Mouse (Mus musculus) right cerebral cortex, postnatal 4 days (tissue): Measurements from ENCODE around the gene M6pr.

ENCODE experiments used
- DNase-seq: peaks from one replicate; pipeline ENCODE4 v3.0.0-alpha.2; 2022

The M6pr gene

DNA sequence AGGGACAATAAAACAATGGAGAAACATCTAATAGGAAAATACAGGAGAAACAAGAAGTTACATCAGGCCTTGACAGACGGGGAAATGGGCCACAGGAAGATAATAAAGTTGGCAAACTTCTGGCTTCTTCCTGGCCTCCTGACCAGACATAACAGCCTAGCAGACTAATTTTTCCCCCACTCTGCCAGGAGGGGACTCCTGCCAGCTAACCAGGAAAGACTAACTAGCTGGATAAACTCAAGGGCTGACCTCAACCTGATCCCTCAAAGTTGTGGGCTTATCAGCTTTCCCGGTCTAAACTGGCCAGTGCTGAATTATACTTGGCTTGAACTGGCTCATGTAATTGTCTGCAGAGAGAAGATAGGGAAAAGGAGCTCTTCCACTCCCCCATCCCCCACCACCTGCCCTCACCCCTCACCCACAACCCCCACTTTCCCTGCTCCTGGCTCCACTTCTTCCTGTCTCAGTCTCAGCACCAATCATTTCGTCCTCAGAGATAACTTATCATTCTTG, 8.8 kb upstream of the M6pr start:
- DNase-seq: no peak

DNA sequence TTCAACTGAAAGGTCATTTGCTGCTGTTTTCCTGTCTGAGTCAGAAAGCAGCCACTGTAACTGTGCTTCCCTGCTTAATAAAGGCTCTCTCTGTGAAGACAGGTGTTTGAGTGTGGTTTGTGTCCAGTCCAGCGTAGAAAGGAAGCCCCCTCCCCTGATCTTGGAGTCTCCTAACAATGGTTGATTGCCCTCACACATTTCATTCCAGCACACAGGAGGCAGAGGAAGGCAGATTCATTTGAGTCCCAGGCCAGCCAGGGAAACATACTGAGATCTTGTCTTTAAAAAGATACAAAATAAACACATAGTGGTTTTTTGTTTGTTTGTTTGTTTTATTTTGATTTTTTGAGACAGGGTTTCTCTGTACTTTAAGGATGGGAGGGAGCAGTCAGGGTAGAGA, 6.4 kb upstream of the M6pr start:
- DNase-seq: no peak

DNA sequence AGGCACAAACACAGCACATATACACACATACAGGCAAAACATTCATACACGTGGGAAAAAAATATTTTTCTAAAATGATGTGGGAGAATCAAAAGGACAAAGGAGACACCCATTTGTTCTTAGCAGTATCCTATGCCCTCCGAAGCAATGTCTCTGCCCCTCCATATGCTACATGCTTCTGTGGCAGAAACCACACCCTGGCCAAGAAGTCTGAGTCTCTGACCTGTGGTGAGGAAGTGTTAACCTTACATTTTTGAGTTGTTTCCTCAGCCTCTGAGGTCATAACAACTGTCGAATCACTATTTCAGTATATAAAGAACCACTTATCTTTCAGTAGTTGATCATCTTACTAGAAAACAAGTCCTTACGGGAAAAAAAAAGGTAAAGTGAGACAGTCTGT, 5.9 kb upstream of the M6pr start:
- DNase-seq: no peak

DNA sequence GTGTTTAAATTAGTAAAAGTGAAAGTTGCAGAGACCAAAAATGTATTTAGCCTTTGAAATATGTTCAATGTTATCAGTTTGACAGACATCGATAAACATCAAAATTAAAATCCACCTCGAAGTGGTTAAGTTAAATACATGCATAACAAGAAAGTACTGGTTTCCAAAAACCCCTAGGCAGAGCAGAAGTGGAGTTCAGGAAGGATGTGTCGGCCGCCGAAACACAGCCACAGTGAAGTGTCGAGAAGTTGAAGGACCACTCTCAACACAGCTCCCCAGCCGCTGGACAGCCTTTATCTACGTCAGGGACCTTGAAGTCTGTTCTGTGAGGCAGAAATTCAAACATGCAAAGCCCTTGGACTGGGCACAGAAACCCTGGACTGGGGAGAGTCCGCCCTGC, 5.0 kb upstream of the M6pr start:
- no peak for DNase-seq

DNA sequence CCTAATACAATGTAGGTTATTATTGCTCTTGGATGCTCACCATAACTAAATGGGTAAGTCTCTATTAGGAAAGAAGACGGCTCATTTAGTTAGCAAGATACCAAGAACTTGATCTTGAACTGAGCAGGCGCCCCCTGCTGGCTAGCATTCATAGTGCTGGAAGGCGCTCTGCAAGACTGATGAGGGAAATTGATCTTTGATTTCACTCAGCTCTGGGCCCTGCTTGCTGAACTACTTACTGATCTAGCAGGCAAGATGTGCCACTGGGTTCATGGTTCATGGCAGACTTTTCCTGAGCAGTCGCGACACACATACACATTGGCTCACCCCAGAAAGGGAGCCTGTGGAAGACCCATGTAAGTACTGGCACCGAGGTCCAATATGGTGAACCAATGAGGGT, 4.2 kb upstream of the M6pr start:
- peak; percentile 97 for DNase-seq

DNA sequence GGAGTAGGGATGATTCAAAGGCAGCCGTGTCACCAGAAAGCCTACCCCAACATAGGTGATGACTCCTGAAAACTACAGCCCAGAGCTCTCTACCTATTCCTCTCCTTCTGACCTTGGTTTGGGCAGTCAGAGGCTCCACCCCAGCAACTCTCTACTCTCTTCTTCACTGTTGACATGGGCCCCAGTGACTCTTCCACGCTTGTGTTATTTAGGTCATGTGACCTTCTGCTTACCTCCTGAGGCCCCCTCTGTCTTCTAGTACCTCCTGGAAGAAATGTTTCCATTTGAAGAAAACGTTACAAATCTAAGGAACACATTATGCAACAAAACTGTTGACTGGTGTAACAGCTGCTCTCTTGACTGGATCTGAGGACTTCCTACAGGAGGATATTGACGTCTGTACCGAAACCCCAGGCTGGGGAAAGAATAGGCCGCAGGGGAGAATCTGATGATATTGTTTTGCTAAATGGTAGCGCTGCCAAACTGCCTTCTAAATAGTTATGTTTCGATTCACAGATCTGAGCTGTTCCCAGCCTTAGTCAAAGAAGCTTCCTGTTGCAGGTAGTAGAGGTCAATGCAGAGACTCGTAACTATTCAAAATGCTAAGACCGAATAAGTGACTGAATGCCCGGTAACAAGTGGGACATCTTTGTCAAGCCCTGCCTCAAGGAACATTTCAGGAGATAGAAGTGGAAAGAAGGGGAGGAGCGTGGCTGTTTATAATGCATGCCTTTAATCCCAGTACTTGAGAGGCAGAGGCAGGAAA, 3.5 kb upstream of the M6pr start:
- DNase-seq: no peak

DNA sequence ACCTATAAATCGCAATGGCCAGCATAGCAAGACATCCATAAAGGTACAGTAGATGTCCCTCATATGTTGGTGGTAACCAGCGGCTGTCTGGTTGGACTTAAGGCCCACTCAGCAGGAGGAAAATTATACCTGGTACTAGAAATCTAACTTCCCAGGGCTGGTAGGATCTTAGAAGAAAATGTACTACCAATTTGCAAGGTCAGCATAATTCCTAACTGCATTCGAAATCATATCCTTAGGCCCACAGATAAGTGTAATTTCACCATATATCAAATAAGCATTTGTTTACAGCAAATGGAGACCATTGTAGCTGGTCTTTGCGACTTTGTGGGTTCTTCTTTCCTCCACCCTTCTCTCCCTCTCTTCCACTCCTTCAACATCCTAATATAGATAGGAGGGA, 1.8 kb upstream of the M6pr start:
- no peak for DNase-seq

DNA sequence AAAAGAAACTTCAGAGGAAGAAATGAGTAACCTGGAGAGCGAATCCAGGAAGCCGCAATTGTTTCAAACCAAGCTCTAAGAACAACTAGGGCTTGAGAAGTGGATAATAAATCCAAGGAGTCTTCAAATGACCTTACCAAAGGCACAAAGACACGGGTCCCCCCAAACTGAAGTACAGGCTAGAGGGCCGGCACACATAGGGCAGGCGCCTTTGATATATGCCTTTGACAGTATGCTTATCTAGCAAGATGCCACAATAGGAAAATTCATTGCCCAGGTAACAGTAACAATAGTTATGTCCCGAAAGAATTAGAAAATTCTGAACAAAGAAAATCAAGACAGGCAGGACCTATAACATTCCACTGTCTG, 400 bp upstream of the M6pr start:
- no peak for DNase-seq

DNA sequence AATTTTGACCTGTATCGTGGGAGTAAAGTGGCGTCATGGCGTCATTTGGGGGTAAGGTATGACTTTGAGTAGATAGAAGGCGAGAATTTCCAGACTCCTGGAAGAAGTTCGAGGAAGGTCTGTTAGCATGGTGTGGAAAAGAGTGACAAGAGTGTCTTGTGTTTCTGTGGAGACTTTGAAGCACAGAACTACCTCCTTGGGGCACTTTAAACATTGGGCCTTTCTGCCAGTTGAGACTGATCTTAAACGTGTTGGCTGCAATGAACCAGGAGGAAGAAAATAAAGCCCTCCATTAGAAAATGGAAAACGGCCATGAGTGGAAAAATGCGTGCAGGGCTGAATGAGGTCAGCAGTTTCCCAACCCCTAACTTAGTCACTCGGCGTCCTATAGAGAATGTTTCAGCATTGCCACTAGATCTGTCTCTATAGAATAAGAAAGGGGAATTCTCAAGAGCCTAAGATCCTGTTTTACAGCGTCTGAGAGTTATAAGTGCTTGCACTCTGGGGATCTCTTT, 983 bp downstream of the M6pr start:
- no peak for DNase-seq

DNA sequence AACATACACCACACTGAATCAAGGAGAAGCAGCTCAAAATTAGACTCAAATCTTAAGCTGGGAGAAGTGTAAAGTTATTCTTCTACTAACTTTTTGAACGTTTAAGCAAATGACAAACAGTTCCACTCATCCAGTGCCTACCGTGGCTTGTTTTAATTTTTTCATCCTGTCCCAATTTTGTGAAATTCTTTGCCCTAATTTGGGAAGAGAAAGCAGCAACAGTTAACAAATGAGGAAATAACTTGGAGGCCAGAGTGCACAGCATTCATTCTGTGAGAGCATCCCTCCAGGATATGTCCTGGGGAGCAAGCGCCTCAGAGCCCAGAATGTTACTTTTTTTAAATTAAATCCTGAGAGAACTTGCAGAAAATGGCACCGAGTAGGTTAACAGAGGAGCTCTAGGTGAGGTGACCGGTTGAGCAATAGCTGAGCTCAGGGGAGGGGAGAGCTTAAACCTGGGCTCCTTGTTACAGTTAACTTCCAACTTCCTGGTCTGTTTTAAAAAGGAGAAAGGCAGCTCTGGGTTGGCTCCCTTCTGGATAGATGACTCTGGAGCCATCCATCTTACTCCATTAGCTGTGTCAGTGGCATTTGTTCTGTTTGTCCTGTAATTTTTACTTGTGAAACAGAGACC, 1.8 kb downstream of the M6pr start:
- DNase-seq: no peak

DNA sequence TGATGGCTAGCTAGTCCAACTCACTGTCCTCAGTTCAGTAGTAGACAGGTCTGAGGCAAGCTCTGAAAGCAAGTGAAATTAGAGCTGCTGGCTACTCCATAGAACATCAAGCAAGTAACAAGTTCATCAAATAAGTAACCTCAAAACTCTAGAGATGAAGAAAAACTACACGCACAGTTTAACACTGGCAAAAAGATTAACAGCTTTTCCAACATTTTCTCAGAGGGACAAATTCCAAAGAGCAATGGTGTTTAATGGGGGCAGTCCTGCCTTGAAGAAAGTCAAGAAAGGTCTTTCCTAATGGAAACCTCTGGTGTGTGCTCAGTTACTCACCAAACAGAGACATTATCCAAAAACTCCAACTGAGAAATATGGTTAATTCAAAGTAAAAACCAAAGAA, 10.2 kb downstream of the M6pr start:
- no peak for DNase-seq

DNA sequence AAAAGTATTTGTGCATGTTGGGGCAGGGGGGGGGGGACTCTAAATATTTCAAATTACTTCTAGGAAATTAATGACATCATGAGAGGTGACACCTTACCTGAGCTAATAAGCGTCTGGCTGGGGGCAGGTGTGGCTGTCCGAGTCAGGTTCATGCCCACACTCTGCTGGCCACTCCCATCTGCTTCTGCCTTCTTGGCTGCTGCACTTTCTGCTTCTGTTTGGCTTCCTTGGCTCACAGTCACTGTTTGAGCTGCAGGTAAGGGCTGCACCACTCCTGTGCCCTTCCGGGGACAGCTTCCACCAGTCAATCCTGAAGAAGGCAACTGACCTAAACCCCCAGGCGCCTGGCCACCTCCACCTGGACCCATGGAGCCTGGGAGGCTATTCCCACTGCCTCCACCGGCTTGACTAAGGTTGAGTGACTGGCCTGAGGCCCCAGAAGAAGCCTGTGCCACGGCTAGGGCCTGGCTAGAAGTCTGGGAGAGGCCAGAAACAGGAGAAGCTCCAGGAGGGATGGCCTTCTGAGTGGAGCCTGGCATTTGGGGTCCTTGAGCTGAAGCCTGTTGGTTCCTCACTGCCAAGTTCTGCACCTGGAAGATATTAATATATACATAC, 16.9 kb downstream of the M6pr start:
- DNase-seq: no peak

DNA sequence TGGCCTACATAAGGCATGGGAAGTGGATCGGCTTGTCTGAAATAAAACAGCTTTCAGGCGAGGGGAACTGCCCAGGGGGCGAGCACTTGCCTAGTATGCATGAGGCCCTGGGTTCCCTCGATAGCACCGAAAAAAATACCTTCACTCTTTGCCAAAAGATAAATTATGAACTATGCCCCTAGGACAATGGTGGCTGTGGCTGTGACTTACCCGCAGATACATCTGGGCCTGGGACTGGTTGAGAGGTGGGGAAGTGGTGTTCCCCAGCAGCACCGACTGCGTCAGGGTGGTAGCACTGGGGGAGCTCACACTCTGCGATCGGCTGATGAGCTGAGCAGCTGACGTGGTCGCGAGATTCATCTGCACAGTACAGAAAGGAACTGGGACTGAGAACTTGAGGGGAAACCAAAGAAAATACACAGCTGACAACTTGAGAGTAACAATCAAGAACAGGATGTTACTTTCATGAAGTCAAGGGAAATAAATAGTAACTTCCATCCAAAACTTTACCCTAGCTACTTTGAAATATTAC, 24.6 kb downstream of the M6pr start:
- no peak for DNase-seq

DNA sequence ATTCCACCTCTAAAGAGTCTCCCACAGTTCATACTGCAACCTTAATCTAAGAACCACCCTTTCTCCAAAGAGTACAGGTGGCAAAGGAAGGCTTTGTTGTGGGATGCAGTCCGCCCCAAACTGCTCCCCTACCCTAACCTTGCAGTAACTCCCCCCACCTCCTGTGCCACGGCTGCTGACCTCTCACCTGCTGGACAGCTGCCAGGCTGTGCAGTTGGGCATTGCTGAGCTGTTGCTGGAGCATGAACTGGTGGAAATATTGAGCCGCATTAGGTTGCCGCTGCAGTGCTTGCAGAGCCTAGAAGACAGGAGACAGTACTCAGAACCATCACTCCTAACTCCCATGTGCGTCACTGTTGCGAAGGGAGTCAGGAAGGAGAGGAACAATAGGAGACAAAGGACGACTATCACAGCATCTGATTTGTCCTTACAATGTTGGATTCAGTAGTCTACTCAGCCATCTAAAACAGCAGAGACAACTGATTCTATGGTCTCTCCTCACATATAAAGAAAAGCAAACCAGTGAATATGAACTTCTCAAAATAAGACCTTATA, 26.3 kb downstream of the M6pr start:
- no peak for DNase-seq

DNA sequence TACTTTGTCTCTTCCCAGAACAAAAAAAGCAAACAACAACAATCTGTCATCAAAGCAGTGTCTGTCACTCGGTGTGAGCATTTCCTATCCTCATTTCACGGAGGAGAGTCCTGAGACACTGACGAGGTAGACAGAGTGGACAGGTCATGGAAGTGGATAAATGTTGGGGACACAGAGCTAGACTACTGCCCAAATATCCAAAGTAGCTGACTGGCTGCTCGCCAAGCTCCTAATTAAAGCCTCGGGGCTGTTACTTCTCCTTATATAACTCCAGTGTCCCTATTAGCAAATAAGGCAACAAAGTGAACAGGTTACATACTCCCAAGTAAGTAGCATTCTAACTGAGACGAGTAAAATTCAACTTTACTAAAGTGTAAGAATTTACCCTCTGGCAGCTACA, 29.0 kb downstream of the M6pr start:
- DNase-seq: peak; percentile 39

DNA sequence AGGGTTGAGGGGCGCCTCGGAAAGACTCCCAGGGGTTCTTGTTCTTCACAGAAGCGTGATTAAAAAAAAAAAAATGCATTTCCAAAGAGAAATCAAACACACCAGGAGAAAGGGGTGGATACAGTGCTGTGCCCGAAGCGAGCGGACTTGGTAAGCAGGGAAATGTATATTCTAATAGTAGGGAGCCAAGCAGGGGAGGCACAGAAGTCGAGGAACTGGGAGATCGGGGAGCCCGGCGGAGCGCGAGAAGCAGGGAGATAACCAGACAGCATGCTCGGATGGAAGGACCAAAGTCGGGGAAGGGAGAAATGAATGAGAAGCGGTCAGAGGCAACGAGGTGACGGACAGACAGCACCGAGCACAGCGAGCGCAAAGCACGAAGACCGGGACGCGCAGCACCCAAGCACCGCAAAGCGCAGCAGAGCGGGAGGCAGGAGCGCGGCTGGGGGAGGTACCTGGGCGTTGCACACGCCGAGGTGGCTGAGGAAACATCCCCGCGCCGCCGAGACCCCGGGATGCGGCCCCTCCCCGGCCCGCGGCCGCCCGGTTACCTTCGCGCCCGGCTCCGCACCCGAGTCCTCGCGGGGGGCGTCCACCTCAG, 30.6 kb downstream of the M6pr start:
- peak; percentile 68 for DNase-seq

DNA sequence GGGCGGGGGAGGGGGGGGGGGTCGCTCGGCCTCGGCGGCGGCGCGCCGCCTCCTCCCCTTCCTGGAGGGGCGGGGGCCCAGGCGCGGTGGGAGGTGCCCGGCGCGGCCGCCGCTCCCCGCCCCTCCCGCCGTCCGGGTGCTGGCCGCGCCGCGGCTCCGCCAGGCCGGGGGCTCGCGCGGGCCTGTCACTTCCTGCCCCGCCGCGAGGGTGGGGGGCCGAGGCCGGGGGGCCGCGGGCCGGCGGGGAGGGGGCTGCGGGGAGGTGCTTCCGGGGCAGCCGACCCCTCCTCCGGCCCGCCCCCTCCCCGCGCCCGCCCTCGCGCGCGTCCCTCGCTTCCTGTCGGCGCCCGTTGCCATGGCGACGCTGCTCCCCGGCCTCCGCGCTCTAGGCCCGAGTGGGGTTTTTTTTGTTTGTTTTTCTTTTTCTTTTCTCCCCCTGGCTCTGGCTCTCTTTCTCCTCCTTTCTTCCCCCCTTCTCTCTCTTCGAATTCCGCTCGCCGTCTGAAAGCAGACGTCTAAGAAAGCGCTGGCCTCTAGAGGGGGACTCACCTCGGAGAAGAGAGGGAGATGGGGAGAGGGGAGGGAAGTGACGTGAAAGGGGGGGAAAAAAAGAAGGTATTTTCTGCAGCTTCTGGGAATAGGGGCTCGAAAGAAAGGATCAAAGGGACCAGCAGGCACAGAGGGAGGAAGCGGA, 31.3 kb downstream of the M6pr start:
- peak; percentile 95 for DNase-seq

DNA sequence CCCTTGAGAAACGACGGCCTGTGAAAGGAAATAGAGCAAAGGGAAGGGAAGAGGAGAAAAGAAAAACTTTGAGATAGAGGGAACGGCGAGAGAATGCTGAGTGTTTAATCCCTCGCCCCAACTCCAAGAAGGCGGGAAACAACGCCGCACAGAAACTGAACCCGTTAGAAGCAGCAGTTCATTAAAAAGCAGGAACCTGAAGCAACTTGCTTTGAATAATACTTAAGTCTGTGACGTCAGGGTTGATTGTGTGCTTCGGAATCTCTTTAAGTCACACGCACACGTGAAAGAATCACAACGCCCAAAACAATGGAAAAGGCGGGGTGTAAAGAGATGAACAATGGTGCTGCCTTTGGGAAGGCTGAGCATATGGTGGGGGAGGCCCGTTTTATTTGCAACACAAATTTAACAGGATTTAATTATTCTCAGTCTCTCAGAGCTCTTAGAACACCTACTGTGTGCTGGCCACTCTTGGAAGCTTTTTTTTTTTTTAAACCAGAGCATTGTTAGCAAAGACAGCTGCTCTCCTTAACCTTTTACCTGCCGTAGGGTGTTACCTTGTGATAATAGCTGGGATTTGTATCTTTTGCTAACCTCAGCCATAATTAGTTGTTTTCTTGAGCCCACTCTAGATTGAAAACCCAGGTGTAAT, 32.0 kb downstream of the M6pr start, which contains the start of gene Phc1:
Gene Phc1, minus strand, starts transcription at position 213 of the 652 bp plus-strand sequence.
- DNase-seq: no peak

DNA sequence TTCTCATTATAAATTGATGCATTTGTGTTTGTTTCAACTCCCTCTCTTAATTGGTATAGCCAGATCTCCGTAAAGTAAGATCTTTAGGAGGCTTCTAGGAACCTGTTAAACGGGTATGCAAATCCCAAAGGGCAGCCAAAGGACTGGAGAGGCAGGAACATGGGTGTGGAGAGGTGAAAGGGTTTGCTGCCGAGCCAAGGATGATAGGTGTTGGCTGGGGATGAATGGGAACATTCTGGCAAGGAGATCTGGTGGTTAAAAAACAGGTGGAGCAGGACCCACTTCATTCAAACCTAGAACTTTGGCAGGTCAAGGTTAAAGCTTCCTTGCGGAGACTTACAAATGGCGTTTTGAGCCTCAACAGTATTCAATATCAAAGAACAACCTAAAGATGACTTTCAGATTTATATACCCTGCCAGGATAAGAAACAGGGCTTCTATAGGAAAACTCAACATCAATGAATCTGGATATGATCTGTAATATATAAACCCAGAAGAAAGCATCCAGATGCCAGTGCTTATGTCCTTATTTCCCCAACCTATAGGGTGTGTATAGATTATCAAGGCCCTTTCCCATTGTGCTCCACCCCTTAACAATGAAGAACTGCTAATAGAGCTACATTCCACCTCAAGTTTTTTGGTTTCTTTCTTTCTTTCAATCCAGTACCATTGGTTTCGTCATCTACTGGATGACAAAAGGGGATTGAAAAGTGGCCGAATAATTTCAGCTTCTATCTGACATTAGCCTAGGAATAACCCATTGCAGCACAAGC, 32.7 kb downstream of the M6pr start:
- DNase-seq: no peak

DNA sequence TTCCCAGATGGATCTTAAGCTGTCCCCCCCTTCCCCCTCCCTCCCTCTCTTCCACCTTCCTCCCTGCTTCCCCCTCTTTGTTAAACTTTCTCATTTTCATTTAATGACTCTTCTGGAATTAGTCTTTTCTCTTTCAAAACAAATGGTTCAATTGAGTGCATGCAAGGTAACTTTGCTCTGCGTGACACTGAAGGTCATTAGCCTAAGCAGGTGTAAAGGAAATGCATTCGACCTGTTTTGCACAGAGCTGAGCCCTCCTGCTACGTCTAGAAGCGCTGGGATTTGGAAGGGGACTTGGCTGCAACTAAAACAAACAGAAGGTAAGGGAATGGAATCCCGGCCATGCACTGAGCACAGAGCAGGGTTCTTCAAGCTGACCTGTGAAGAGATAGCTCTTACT, 33.6 kb downstream of the M6pr start:
- DNase-seq: no peak

DNA sequence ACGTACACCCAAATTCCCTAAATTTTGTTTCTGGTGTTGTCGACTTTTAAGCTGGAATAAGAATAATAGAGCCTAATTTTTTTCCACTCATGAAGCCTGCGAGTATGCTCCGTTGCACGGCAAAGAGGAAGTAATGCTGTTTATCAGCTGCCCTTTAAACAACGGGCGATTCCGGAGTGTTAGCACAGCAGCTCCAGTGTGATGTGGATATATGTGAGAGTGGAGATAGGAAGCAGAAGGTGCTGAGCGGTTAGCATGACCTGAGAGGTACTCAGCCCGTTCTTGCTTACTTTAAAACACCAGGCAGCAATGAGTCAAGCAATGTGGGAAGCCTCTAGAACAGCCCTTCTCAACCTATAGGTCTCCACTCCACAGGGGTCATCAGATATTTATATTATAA, 35.2 kb downstream of the M6pr start:
- no peak for DNase-seq
